Mouse (Mus musculus) left cerebral cortex, adult 6 months (tissue): ENCODE data around the gene Gimap4. TPM values are rescaled to one million over a fixed set of nuclear protein-coding genes. Genes with fewer than 3 reads are reported as not detected.

Source experiments
- long read RNA-seq, 2 experiments: library from polyadenylated mRNA; unstranded; transcript quantifications; one replicate each; pipeline ENCODE4 v2.0.0; 2019 to 2020
- polyA plus RNA-seq: library from polyadenylated mRNA; unstranded; fragments of <200 nt; fragmentation: Nextera tagmentation; gene quantifications from 2 replicates; pipeline ENCODE4 v1.2.3, GENCODE M21; 2021

Gene Gimap4
- polyA plus RNA-seq = 0.20 and 0.39 TPM in 2 replicates
- long read RNA-seq, experiment 1, partial matches to known transcripts = 0 of 1 reads
- long read RNA-seq, experiment 1, other reads (novel, unspliced or antisense) = 0 of 1 reads
- long read RNA-seq, experiment 2 = 0 reads

GRCm38 (mm10) chr6:48684319-48684718, at the start of gene Gimap4:
TSS of gene Gimap4 (plus strand) at chr6:48684549.

DNA sequence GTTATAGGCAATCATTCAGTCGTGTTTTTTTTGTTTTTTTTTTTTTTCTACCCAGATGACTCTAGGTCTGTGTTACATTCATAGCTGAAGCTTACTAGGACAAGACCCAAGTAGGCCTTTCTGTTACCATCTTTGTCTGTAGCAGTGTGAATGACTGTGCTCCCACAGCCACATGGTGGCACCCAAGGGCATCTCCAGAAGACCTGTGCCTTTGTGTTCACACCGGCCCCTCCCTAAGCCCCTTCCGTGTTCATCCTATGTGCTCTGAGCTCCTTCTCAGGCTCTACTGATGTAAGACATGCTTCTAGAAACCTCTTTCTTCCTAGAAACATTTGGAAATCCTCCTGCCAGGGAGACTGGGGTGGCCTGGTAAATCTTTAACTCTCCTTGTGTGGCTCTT, 37.4 kb upstream of the Gimap4 start, which contains the start of gene Gimap8:
Gene Gimap8 (plus strand): TSS at position 240 of the 400 bp plus-strand sequence.

GRCm38 (mm10) chr6:48675931-48676859, 8.2 kb upstream of the Gimap4 start, which contains the start of gene Gimap9:
TSS of gene Gimap9 (plus strand) at chr6:48676129.

GRCm38 (mm10) chr6:48718455-48718854, 34.1 kb downstream of the Gimap4 start, which contains the start of the genes Gm28053 and Gimap7:
TSS of gene Gm28053 (plus strand) at chr6:48718607.
TSS of gene Gimap7 (plus strand) at chr6:48718621.

DNA sequence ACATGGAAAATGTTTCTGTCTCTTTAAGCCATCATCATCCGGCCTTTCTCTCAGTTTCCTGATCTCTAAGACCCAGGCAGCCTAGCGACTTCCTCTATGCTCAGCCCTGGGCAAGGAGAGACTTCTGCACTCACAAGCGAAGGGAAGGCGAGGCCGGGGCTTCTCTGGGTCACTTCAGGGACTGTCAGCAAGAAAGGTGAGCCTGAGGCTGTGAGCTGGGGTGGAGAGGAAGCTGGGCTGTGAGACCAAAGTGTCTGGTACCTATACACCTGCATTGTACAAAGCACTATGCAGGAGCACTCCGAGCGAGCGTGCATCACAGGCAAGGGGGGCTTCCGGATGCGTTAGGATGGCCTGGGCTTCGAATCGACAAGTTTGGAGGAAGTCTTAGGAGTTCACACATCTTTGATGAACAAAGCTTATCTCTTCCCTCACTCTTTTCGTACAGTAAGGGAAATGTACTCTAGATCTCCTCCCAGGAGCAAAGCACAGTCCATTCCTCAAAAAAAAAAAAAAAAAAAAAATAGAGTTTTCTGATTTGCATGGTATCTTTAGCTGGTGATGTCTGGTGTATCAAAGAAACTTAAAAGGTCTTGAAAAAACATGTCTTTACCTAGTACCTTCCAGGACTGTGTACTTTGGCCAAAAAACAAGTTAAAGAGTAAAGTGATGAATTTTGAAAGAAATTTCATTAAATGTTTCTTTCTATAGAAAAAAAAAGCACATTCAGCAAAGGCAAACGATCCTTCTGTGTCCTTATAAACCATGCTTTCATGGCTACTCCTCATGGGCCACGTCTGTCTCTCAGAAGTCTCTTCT, 54.8 kb downstream of the Gimap4 start, which contains the start of gene Gimap1:
Gene Gimap1 (plus strand): TSS at position 94 of the 819 bp plus-strand sequence.

Other genes with a start within 250 kb of the Gimap4 start
- gene Zfp467, start 238.7 kb upstream of the Gimap4 start, polyA plus RNA-seq = 33.6 and 38.8 TPM in 2 replicates
- 0.09 and 0.16 TPM in 2 replicates for gene Sspo, start 236.3 kb upstream of the Gimap4 start, polyA plus RNA-seq
- gene Atp6v0e2, start 146.9 kb upstream of the Gimap4 start, polyA plus RNA-seq = 629 and 681 TPM in 2 replicates
- gene Lrrc61, start 129.8 kb upstream of the Gimap4 start, polyA plus RNA-seq = 25.9 and 31.8 TPM in 2 replicates
- gene Rarres2, start 111.8 kb upstream of the Gimap4 start, polyA plus RNA-seq = 24.4 and 29.4 TPM in 2 replicates
- not detected in 2 replicates for gene Gm45021, start 94.9 kb upstream of the Gimap4 start, polyA plus RNA-seq
- gene Repin1, start 90.7 kb upstream of the Gimap4 start, polyA plus RNA-seq = 20.9 and 23.4 TPM in 2 replicates
- gene Gm44965, start 90.6 kb upstream of the Gimap4 start, polyA plus RNA-seq = not detected in 2 replicates
- gene Zfp775, start 82.5 kb upstream of the Gimap4 start, polyA plus RNA-seq = 5.5 and 8.7 TPM in 2 replicates
- gene AI854703, start 57.8 kb upstream of the Gimap4 start, polyA plus RNA-seq = 9.7 and 11.6 TPM in 2 replicates
- gene Gimap8, start 37.3 kb upstream of the Gimap4 start, polyA plus RNA-seq = 0.14 and 0.15 TPM in 2 replicates
- gene Gimap9, start 8.4 kb upstream of the Gimap4 start, polyA plus RNA-seq = 0.36 and 0.38 TPM in 2 replicates
- 2.5 and 3.2 TPM in 2 replicates for gene Gimap6, start 23.7 kb downstream of the Gimap4 start, polyA plus RNA-seq
- gene Gm28053, start 34.1 kb downstream of the Gimap4 start, polyA plus RNA-seq = 0.59 TPM in 1 of 2 replicates, not detected in the other
- gene Gimap7, start 34.1 kb downstream of the Gimap4 start, polyA plus RNA-seq = not detected in 2 replicates
- gene Gimap1, start 54.5 kb downstream of the Gimap4 start, polyA plus RNA-seq = 2.9 and 3.4 TPM in 2 replicates
- 0.44 and 0.63 TPM in 2 replicates for gene Gimap5, start 61.6 kb downstream of the Gimap4 start, polyA plus RNA-seq
- 0.10 TPM in 1 of 2 replicates, not detected in the other for gene Gimap3, start 86.3 kb downstream of the Gimap4 start, polyA plus RNA-seq
- gene Tmem176a, start 156.4 kb downstream of the Gimap4 start, polyA plus RNA-seq = 39.3 and 69.5 TPM in 2 replicates
- gene Tmem176b, start 156.9 kb downstream of the Gimap4 start, polyA plus RNA-seq = 70.9 and 75.1 TPM in 2 replicates
- gene Aoc1, start 188.3 kb downstream of the Gimap4 start, polyA plus RNA-seq = 0.10 TPM in 1 of 2 replicates, not detected in the other
- gene 1600015I10Rik, start 245.3 kb downstream of the Gimap4 start, polyA plus RNA-seq = not detected in 2 replicates